Mouse (Mus musculus) lung, embryonic 16.5 days (tissue): ENCODE measurements around the gene Cd300a. TPM values are rescaled to one million over a fixed set of nuclear protein-coding genes. Genes with fewer than 3 reads are reported as not detected.
A peak's percentile ranks its signal among the peaks of the same experiment; 100 is the strongest.

Experiments
- ATAC-seq: fragments of 200-750 bp; cut with Nextera tagmentation; 2 replicates; pipeline ENCODE4 v1.8.0; 2017; ENCODE audit warnings: low read depth, mild to moderate bottlenecking, moderate library complexity
- H3K27ac ChIP-seq: fragments of 300-500 bp; sonication (generic); 2 replicates; pipeline ENCODE4 v1.5.1; 2014; ENCODE audit warnings: mild to moderate bottlenecking, control low read depth, low read length
- H3K27me3 ChIP-seq: fragments of 300-500 bp; sonication (generic); 2 replicates; pipeline ENCODE4 v1.6.1; 2014; ENCODE audit warnings: low read depth, low read length, mixed read lengths; ENCODE audit not compliant: control insufficient read depth, insufficient read depth
- H3K36me3 ChIP-seq: fragments of 300-500 bp; sonication (generic); 2 replicates; pipeline ENCODE4 v1.6.1; 2014; ENCODE audit warnings: low read length; ENCODE audit not compliant: control insufficient read depth, insufficient read depth
- H3K4me1 ChIP-seq: fragments of 300-500 bp; sonication (generic); replicated peaks from 2 replicates; pipeline ENCODE4 v1.6.1; 2014; ENCODE audit warnings: low read length, mixed read lengths; ENCODE audit not compliant: control insufficient read depth, insufficient read depth
- H3K4me2 ChIP-seq: fragments of 300-500 bp; sonication (generic); 2 replicates; pipeline ENCODE4 v1.6.1; 2014; ENCODE audit warnings: low read depth, low read length, control low read depth
- H3K4me3 ChIP-seq: fragments of 300-500 bp; sonication (generic); 2 replicates; pipeline ENCODE4 v1.5.1; 2014; ENCODE audit warnings: mild to moderate bottlenecking, low read length, control low read depth
- H3K9ac ChIP-seq: fragments of 300-500 bp; sonication (generic); 2 replicates; pipeline ENCODE4 v1.6.1; 2014; ENCODE audit warnings: low read length, control low read depth
- H3K9me3 ChIP-seq: fragments of 300-500 bp; sonication (generic); 2 replicates; pipeline ENCODE4 v1.6.1; 2016; ENCODE audit warnings: low read length; ENCODE audit not compliant: control insufficient read depth
- WGBS: fragments of 180-500 bp; shearing (Covaris S2); extraction: QIAGEN DNeasy Blood & Tissue Kit; methylation state at CpG from one replicate; pipeline ENCODE4 v1.1.7; 2014; 5-methylcytosine and 5-hydroxymethylcytosine counted together
- polyA plus RNA-seq: library from polyadenylated mRNA; unstranded; fragments of >200 nt; fragmentation: Nextera tagmentation; extraction: Ambion mirVana; gene quantifications from 2 replicates; pipeline ENCODE4 v1.2.1, GENCODE M21; 2015

Cd300a gene
- polyA plus RNA-seq, 1 experiment from 2014 or later: 1.7 TPM

DNA sequence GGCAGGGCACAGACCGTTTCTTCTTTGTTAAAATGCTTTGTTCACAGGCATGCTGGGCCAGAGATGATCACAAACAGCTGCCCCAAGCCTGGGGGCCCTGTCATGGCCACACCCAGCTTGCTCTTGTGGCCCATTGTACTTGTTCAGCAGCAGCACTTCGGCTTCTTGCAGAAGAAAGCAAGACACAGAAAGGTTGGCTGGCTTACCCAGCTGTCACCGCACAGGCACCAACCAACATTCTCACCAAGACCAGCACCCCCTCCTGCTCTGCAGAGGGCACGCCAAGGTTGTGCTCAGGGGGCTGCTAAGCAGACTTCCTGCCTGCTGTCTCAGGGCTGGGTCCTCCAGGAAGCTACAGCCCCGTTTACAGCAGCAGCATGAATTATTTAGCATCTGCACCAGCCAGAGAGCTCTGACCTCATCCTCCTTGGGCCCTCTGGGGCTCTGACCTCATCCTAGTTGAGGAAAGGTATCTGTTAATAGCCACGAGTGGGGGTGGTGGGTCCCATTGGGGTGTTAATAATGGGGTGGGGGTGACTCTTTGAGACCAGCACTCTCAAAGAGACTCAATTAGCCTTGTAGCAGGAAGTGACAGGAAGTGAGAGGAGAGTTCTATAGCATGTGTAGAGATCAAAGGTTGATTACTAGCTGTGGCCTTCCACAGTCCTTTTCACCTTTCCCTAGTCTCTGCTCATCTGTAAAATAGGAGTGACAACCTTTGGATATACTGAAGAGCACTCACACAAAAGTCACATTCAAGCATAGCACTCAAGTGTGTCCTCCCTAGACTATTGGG is 16.6 kb upstream of the Cd300a start:
- no peak overlapping the region for H3K9ac ChIP-seq
- WGBS: 23% methylated on average over 6 of the region's 6 CpGs
- peak overlapping the region; percentile 29; the same call in 1 of the 2 replicates for H3K27ac ChIP-seq
- no peaks in the 10 kb centered on the region for H3K27me3 ChIP-seq
- H3K4me1 ChIP-seq: no peaks in the 10 kb centered on the region; the same call in 1 of the 2 replicates
- no peak overlapping the region for H3K4me2 ChIP-seq
- H3K4me3 ChIP-seq: no peak overlapping the region
- ATAC-seq: no peak
- no peaks in the 10 kb centered on the region for H3K9me3 ChIP-seq
- peaks cover 10% of the 10 kb centered on the region; the same call in 1 of the 2 replicates for H3K36me3 ChIP-seq

DNA sequence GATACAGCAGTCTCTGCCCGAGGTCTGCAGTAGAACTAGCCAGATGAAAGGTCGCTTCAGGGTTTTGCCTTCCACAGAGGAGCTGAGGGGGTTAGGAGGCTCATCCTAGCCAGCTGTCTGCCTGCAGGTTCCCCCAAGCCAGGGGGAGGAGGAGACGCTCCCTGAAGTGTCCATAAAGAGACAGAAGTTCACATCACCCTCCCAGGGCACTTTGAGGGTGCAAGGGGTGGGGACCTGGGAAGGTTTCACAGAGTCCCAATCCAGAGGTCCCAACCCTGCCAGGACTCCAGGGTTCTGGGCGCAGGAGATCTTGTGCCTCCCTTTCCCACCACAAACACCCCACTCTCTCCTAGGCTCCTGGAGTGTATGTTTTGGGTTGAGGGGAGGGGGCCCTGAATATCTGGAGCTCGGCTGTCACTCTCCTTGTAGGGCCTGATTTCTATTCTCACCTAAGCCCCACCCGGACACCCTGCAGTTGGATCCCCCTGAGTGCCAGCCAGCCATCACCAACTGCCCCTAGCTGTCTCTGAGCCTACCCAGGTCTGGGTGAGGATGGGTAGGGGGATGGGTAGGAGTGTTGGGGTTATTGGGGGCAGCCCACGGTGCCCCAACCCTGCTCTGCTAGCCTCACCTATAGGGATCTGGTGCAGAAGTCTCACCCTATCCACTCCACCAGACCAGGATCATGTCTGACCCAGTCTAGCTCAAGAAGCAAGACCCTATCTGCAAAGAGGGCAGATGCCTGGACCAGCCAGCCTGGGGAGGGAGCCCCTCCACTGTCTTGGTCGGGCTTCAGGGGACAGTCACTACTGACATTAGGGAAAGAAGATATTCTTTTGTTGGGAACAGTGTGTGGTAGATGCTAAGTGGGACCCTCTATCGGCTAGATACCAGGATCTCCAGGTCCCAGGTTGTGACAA is 15.4 kb upstream of the Cd300a start:
- H3K4me1 ChIP-seq: no peaks in the 10 kb centered on the region; the same call in 1 of the 2 replicates
- H3K9ac ChIP-seq: no peak overlapping the region
- 49% methylated on average over 9 of the region's 9 CpGs for WGBS
- no peaks in the 10 kb centered on the region for H3K9me3 ChIP-seq
- H3K27me3 ChIP-seq: no peaks in the 10 kb centered on the region
- H3K36me3 ChIP-seq: peaks cover 10% of the 10 kb centered on the region; the same call in 1 of the 2 replicates
- no peak overlapping the region for H3K4me3 ChIP-seq
- H3K4me2 ChIP-seq: no peak overlapping the region
- ATAC-seq: no peak
- H3K27ac ChIP-seq: no peak overlapping the region

GRCm38 (mm10) chr11:114875301-114875801 is 14.5 kb upstream of the Cd300a start:
- Histone ChIP-seq H3K4me2 (no peak overlapping the region), H3K9ac (no peak overlapping the region), H3K27ac (no peak overlapping the region), H3K36me3 (peaks cover 10% of the 10 kb centered on the region; the same call in 1 of the 2 replicates), H3K4me3 (no peak overlapping the region), H3K27me3 (no peaks in the 10 kb centered on the region), H3K4me1 (no peaks in the 10 kb centered on the region; the same call in 1 of the 2 replicates), H3K9me3 (no peaks in the 10 kb centered on the region)
- 20% methylated on average over 9 of the region's 9 CpGs for WGBS
- ATAC-seq: no peak

DNA sequence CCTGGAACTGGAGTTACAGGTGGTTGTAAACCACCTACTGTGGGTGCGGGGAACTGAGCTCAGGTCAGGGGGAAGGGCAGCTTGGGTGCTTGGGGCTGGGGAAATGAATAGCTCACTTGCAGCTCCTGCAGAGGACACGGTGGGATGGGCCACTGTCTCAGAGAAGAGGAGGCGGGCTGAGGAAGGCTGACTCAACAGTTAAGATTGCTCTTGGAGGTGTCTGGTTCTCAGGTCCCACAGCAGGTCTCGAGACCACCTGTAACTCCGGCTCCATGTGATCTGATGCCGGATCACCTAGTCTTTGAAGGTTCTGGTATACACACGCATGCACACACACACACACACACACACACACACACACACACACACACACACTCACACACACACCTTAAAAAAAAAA is 13.7 kb upstream of the Cd300a start:
- H3K27ac ChIP-seq: no peak overlapping the region
- 46% methylated on average over 7 of the region's 7 CpGs for WGBS

DNA sequence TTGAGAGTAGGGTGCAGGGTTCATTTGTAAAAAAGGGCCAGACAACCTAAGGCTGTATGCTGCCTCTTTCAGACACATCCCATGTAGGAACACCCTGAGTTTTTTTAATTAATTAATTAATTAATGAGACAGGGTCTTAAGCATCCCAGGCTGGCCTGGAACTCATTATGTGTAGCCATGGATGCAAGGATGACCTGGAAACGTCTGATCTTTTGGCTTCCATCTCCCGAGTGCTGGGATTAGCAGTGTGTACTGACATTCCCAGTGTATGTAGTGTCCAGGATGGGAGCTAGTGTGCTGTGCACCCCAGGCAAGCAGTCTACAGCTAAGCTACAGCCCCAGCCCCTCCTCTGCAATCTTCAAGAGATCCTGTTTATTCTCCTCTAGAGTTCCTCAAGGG is 13.2 kb upstream of the Cd300a start:
- ATAC-seq: no peak
- Histone ChIP-seq H3K9me3 (no peaks in the 10 kb centered on the region), H3K4me1 (no peaks in the 10 kb centered on the region; the same call in 1 of the 2 replicates), H3K36me3 (0 out of 2 replicates have a peak, but pooled peaks cover 2% of the 10 kb centered on the region), H3K27ac (no peak overlapping the region), H3K4me2 (no peak overlapping the region), H3K9ac (no peak overlapping the region), H3K27me3 (no peaks in the 10 kb centered on the region), H3K4me3 (no peak overlapping the region)
- 32% methylated on average over 2 of the region's 2 CpGs for WGBS

More for the DNA sequence above, 13.7 kb upstream of the Cd300a start:
- H3K9me3 ChIP-seq: no peaks in the 10 kb centered on the region
- H3K4me1 ChIP-seq: no peaks in the 10 kb centered on the region; the same call in 1 of the 2 replicates
- H3K9ac ChIP-seq: no peak overlapping the region
- H3K27me3 ChIP-seq: no peaks in the 10 kb centered on the region
- ATAC-seq: no peak
- peaks cover 4% of the 10 kb centered on the region; the same call in 1 of the 2 replicates for H3K36me3 ChIP-seq
- no peak overlapping the region for H3K4me3 ChIP-seq
- no peak overlapping the region for H3K4me2 ChIP-seq

DNA sequence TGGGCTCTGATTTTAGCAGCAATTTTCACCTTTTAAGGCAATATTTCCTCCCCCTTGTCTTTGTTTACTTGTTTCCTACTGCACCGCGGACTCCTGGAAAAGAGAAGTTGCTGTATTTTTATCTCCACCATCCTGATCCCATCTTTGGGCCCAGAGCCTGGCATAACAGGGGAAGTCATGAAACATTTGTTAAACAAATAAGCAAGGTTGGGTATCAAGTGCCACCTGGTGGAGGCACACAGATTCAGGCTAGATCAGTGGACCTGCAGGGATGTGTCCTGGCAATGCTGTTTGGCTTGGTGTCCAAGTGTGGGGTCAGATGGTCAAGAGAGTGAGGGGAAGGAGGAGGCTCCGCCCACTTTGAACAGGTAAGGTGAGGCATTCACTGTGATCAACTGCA is 12.7 kb upstream of the Cd300a start:
- no peaks in the 10 kb centered on the region for H3K9me3 ChIP-seq
- no peak overlapping the region for H3K9ac ChIP-seq
- WGBS: 28% methylated on average over 3 of the region's 3 CpGs
- H3K27ac ChIP-seq: no peak overlapping the region
- no peaks in the 10 kb centered on the region for H3K27me3 ChIP-seq
- ATAC-seq: peak; percentile 24; the same call in 1 of the 2 replicates
- 0 out of 2 replicates have a peak, but pooled peaks cover 2% of the 10 kb centered on the region for H3K36me3 ChIP-seq
- H3K4me2 ChIP-seq: no peak overlapping the region
- no peaks in the 10 kb centered on the region; the same call in 1 of the 2 replicates for H3K4me1 ChIP-seq
- no peak overlapping the region for H3K4me3 ChIP-seq

DNA sequence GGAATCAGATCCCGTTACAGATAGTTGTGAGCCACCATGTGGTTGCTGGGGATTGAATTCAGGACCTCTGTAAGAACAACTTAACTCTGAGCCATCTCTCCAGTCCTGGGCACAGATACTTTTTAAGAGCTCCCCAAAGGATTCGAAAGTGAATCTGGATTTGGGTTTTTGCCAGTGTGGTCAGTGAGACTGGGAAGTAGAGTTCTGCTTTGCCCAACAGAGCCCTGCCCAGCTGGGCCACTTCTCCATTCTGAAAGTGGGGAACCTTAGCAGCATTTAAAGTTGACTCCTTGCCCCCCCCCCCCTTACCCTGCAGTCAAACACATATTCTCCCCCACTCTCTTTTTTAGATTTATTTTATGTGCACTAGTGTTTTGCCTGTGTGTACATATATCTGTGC is 10.2 kb upstream of the Cd300a start:
- no peak overlapping the region for H3K27ac ChIP-seq
- H3K27me3 ChIP-seq: no peaks in the 10 kb centered on the region
- H3K36me3 ChIP-seq: no peaks in the 10 kb centered on the region
- no peak overlapping the region for H3K4me3 ChIP-seq
- no peak overlapping the region for H3K4me2 ChIP-seq
- no peak overlapping the region for H3K9ac ChIP-seq
- no peaks in the 10 kb centered on the region for H3K9me3 ChIP-seq
- H3K4me1 ChIP-seq: no peaks in the 10 kb centered on the region; the same call in 1 of the 2 replicates
- 58% methylated on average over 2 of the region's 2 CpGs for WGBS
- no peak for ATAC-seq

GRCm38 (mm10) chr11:114880185-114880584 is 9.7 kb upstream of the Cd300a start:
- Histone ChIP-seq H3K27ac (no peak overlapping the region), H3K9me3 (no peaks in the 10 kb centered on the region), H3K27me3 (no peaks in the 10 kb centered on the region), H3K4me3 (no peak overlapping the region), H3K4me2 (no peak overlapping the region), H3K4me1 (no peaks in the 10 kb centered on the region; the same call in 1 of the 2 replicates), H3K9ac (no peak overlapping the region), H3K36me3 (no peaks in the 10 kb centered on the region)
- ATAC-seq: no peak

DNA sequence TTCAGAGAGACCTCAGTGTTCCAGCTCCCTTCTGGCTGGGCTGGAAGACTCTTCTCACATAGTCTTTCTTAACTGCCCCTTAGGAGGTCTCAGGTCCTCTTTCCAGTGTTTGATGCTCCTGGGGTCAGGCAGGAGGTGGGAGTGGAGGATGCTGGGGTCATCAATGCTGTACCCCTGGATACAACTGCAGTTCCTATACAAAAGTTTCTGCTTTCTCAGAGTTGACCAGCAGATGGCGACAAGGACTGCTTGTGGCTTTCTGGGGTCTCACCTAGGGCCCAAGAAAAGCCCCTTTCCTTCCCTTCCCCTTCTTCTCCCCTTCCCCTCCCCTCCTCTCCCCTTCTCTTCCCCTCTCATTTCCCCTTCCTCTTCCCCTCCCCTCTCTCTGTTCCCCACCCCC is 9.3 kb upstream of the Cd300a start:
- H3K4me3 ChIP-seq: no peak overlapping the region
- H3K27ac ChIP-seq: no peak overlapping the region
- H3K4me1 ChIP-seq: no peaks in the 10 kb centered on the region
- no peaks in the 10 kb centered on the region for H3K27me3 ChIP-seq
- ATAC-seq: no peak
- no peak overlapping the region for H3K4me2 ChIP-seq
- no peaks in the 10 kb centered on the region for H3K9me3 ChIP-seq
- no peak overlapping the region for H3K9ac ChIP-seq
- 0% methylated on average over 1 of the region's 1 CpGs for WGBS
- H3K36me3 ChIP-seq: no peaks in the 10 kb centered on the region
